Mouse (Mus musculus) olfactory bulb, adult 2 months (tissue): Measurements from ENCODE around the gene Bdkrb2.

Source experiments
- CTCF ChIP-seq: fragments of 200-500 bp; IDR thresholded peaks from 2 replicates; pipeline ENCODE4 v1.5.1; 2012; ENCODE audit warnings: low read depth, mild to moderate bottlenecking, low read length, moderate library complexity; ENCODE audit not compliant: insufficient read depth
- POLR2A ChIP-seq: fragments of 200-500 bp; IDR thresholded peaks from 2 replicates; pipeline ENCODE4 v1.6.1; 2012; ENCODE audit warnings: mild to moderate bottlenecking, low read depth, low read length, moderate library complexity; ENCODE audit not compliant: insufficient read depth

DNA sequence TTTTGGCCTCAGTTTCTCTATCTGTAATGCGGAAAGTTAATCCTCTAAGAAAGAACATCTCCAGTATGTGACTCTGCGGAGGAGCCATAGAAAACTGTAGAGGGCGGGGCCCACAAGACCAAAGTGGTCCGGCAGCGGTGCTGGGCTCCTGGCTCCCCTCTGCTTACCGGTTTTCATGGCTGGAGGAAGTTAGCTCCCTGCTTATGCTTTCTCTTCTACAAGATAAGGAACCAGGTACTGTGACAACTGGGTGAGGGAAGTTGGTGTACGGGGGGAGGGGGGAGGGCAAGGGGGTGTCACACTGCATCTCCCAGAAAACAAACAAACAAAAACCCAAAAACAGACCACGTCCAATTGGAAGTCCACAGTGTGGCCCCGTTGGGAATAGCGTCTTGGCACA, 35.5 kb downstream of the Bdkrb2 start:
- TF ChIP-seq CTCF = no peak
- TF ChIP-seq POLR2A = no peak
